Mouse (Mus musculus) liver, postnatal 0 days (tissue): Measurements from ENCODE around the gene Hoxc4.

Experiments used
- CTCF ChIP-seq: sonication (generic); IDR thresholded peaks from 2 replicates; pipeline ENCODE4 v1.5.1; 2016; ENCODE audit warnings: antibody characterized with exemption, low read depth
- EP300 ChIP-seq: IDR thresholded peaks from 2 replicates; pipeline ENCODE4 v1.6.1; 2016; ENCODE audit warnings: antibody characterized with exemption, low read depth, mild to moderate bottlenecking

DNA sequence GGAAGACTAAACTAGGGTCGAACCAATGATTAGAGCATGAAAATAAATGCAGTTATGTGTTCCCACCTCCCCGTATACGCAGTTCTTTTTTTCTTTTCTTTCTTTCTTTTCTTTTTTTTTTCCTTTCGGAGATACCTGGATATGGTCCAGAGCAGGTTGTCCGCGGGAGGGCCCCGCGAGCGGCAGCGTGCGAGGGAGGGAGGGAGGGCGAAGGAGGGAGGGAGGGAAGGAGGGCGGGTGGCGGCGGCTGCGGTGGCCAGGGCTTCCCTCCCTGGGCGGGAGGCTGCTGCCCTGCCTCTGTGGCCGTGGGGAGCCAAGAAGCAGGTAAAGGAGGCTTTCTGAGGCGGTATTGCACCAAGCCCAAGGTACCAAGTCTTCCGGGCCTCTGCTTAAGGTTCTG is 42.6 kb upstream of the Hoxc4 start, which contains the start of gene Hoxc9:
- TF ChIP-seq CTCF = no peak
- TF ChIP-seq EP300 = no peak
